Mouse (Mus musculus) liver, adult 2 months (tissue): Measurements from ENCODE around the gene Hist1h2bg.

Source experiments
- CTCF ChIP-seq: fragments of 200-500 bp; IDR thresholded peaks from 2 replicates; pipeline ENCODE4 v1.5.1; 2011; ENCODE audit warnings: low read depth, low read length, control low read depth
- POLR2A ChIP-seq: fragments of 200-500 bp; IDR thresholded peaks from 2 replicates; pipeline ENCODE4 v1.6.1; 2011; ENCODE audit warnings: low read length, control low read depth; ENCODE audit not compliant: insufficient read depth; ENCODE audit errors: extremely low read depth

DNA sequence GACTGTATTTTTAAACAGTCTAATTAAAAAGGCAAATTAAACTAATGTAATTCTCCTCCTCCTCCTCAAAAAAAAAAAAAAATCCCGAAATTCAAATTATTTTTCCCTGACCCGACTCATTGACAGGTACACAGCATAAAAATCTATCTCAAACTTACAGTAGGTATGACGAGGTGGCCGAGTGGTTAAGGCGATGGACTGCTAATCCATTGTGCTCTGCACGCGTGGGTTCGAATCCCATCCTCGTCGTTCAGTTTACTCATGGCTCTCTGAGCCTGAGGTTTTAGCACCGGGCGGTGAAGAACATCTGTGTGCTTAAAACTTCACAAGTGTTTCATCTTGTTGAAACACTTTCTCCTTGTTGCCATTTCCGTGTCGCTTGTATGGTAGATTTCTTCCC is 49.5 kb upstream of the Hist1h2bg start:
- TF ChIP-seq CTCF (no peak), POLR2A (no peak)
